Mouse (Mus musculus): ENCODE results near the gene Retsat.

The Retsat gene

GRCm38 (mm10) chr6:72590111-72590510 lies 8.2 kb upstream of the Retsat start:
- DNase-seq, result no peak

- DNase-seq, result no peak
These were observed 5.1 kb upstream of the Retsat start for GRCm38 (mm10) chr6:72593011-72593803.

- DNase-seq, result no peak
These were observed 4.4 kb upstream of the Retsat start for GRCm38 (mm10) chr6:72593914-72594313.

- DNase-seq, result no peak
These were observed 996 bp upstream of the Retsat start for GRCm38 (mm10) chr6:72597083-72597874.

GRCm38 (mm10) chr6:72598791-72599557 lies 699 bp downstream of the Retsat start:
- DNase-seq, result peak; percentile 73

- no peak for DNase-seq
These were observed 1.9 kb downstream of the Retsat start for GRCm38 (mm10) chr6:72600216-72600615.

- no peak for DNase-seq
These were observed 2.5 kb downstream of the Retsat start for GRCm38 (mm10) chr6:72600771-72601170.

- DNase-seq, result peak; percentile 86
These were observed 3.5 kb downstream of the Retsat start for GRCm38 (mm10) chr6:72601732-72602131.

- DNase-seq, result no peak
These were observed 5.8 kb downstream of the Retsat start for GRCm38 (mm10) chr6:72604066-72604465.

GRCm38 (mm10) chr6:72607060-72607459 lies 8.8 kb downstream of the Retsat start:
- DNase-seq, result peak; percentile 76

GRCm38 (mm10) chr6:72607676-72608075 lies 9.4 kb downstream of the Retsat start:
- peak; percentile 74 for DNase-seq

GRCm38 (mm10) chr6:72608662-72609184 lies 10.4 kb downstream of the Retsat start:
- DNase-seq, result no peak

- no peak for DNase-seq
These were observed 12.0 kb downstream of the Retsat start for GRCm38 (mm10) chr6:72610261-72610660.

- no peak for DNase-seq
These were observed 16.9 kb downstream of the Retsat start for GRCm38 (mm10) chr6:72615151-72615550.

- DNase-seq, result no peak
These were observed 17.5 kb downstream of the Retsat start for GRCm38 (mm10) chr6:72615561-72616375.

GRCm38 (mm10) chr6:72616643-72617288 lies 18.5 kb downstream of the Retsat start, which contains the start of gene Tgoln1:
TSS of gene Tgoln1 (minus strand) at chr6:72617000.
- DNase-seq, result peak; percentile 91

- no peak for DNase-seq
These were observed 21.7 kb downstream of the Retsat start for GRCm38 (mm10) chr6:72619734-72620532.

- no peak for DNase-seq
These were observed 22.6 kb downstream of the Retsat start for GRCm38 (mm10) chr6:72620920-72621319.

GRCm38 (mm10) chr6:72622917-72623316 lies 24.6 kb downstream of the Retsat start:
- DNase-seq, result no peak

GRCm38 (mm10) chr6:72623661-72624402 lies 25.6 kb downstream of the Retsat start:
- DNase-seq, result peak; percentile 70
